Mouse (Mus musculus) kidney, adult 8-10 months (tissue): ENCODE measurements around the gene Rras.

Source experiments
- DNase-seq, 2 experiments: peaks; one replicate each; pipeline ENCODE4 v3.0.0; 2022

Rras gene

GRCm38 (mm10) chr7:45017242-45018061 lies at the start of gene Rras:
Gene Rras (plus strand): TSS chr7:45017961.
- peak; percentile 94 to 99 for DNase-seq

DNA sequence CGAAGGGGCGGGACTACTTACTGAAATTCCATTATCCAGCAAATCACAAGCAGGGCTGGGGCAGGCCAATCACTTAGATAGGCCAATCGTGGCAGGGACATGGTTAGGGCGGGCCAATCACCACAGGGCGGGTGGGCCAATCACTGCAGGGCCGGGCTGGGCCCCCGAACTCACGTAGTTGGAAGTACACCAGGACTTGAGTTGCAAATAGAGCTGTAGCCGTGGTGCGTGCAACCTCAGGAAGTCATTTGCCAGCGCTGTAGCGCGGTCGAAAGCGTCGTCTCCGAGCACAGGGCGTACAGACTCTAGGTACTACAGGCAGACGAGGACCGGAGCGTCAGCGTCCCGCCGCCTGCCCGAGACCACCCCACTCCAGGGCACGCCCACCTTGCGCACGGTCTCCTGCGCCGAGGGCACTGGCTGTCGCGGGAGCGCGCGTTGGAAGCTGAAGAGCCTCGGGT lies 47.5 kb upstream of the Rras start:
- peak; percentile 85 to 86 for DNase-seq

- DNase-seq: no peak
These were observed 46.6 kb upstream of the Rras start for GRCm38 (mm10) chr7:44971142-44971541.

DNA sequence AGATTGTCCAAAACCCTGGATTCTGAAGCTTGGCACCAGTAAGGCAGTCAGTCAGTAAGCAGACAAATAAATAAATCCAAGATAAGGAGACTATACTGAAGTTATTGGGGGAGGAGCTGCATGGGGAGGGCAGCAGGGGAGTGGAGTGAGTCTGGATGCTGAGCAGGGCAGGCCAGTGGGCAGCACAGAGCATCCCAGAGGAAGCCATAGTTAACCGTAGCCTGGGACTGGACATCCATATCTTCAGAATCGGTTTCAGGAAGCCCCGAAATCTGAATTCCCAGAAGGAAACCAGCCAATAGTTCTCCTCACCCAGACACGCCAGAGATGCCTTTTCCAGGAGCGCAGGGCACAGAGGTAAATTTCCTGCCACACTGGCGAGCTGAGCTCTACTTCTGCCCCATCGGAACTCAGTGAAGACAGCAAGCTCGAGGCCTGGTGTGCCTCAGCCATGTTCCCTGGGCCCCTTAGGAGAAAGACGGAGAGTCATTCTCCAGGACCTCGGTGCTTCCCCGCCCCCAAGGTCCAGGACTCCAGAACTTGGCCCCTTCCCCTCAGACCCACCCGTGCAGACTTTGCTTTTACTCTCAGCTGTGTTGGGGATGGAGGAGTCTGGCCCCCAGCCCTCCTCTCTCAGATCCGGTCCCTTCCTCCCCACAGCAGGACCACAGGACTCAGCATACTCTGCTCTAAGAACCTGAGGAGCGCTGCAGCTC lies 44.2 kb upstream of the Rras start:
- DNase-seq: no peak

DNA sequence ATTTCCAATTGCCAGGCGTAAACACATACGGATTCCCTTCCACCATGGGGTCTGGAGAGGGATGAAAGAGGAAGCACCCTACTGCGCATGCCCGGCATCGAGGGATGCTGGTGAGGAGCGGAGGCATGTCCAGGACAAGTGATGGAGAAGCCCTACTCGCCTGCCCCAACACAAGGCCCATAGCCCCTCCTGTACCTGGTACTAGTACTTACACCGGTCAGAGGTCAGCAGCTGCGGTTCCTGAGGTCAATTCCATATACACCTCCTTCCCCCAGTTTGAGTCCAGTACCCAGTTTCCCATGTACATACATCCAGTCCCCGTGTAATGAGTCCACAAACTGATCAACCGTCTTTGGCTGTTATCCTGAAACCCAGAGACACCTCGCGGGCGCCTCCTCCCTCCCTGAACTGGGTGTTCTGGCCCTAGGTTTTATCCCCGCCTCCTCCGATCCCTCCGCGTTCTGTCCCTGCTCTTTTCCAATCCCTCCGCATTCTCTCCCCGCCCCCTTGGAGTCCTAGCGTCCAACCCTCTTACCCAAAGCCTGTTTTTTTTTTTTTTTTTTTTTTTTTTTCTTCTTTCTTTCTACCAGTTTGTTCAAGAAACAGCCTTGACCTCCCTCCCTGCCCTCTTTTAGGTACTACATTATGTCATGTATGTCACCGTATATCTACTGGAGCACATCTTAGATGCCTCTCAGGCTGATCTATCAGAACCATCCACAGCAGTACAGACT lies 43.2 kb upstream of the Rras start, which contains the start of gene Cpt1c:
Gene Cpt1c (minus strand): TSS at position 469 of the 734 bp plus-strand sequence.
- peak; percentile 66 to 67 for DNase-seq

DNA sequence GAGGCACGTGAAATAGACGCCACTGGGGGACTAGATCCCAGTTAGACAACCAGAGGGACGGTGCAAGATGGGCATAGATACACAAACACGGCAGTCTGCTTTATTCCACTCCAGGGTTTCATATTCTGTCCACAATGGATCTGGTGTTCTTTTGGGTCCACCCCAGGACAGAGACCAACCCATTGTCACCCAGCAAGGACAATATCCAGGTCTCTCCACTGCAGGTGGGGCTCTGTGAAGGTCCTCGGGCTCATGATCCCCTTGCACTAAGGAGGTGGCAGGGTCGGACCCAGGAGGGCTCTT lies 42.7 kb upstream of the Rras start:
- DNase-seq: no peak

DNA sequence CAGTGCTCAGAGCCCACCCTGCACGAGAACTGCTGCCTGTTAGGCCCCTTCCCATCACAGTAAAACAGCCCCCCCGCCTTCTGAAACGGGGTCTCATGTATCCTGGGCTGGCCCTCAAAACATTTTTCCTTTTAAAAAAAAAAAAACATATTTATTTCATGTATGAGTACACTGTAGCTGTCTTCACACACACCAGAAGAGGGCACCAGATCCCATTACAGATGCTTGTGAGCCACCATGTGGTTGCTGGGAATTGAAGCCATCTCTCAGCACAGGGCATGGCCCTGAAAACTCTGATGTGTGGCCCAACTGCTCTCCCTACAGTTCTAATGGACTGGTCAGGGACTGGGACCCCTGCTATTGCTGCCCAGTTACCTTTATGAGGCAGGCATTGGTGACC lies 39.5 kb upstream of the Rras start:
- DNase-seq: no peak

DNA sequence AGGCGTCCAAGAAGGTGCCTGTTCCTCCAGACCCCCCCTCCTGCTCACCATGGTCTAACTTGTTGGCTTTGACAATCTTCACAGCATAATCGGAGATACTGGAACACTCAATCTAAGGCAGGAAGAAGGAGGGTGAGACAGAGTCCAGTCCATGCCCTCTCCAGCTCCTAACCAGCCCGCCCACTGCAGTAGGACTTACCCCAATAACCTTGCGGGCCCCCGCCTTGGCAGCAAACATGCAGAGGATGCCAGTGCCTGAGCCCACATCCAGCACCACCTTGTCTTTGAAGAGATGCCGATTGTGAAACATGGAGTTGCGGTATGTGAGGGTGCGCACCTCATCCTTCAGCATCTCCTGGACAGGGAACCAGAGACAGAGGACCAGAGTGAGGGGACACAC lies 36.2 kb upstream of the Rras start:
- DNase-seq: no peak

GRCm38 (mm10) chr7:44983085-44983484 lies 34.7 kb upstream of the Rras start:
- DNase-seq: peak; percentile 75 to 91

GRCm38 (mm10) chr7:44983944-44984832 lies 33.6 kb upstream of the Rras start:
- no peak for DNase-seq

- DNase-seq: no peak
These were observed 33.0 kb upstream of the Rras start for GRCm38 (mm10) chr7:44984833-44985164.

DNA sequence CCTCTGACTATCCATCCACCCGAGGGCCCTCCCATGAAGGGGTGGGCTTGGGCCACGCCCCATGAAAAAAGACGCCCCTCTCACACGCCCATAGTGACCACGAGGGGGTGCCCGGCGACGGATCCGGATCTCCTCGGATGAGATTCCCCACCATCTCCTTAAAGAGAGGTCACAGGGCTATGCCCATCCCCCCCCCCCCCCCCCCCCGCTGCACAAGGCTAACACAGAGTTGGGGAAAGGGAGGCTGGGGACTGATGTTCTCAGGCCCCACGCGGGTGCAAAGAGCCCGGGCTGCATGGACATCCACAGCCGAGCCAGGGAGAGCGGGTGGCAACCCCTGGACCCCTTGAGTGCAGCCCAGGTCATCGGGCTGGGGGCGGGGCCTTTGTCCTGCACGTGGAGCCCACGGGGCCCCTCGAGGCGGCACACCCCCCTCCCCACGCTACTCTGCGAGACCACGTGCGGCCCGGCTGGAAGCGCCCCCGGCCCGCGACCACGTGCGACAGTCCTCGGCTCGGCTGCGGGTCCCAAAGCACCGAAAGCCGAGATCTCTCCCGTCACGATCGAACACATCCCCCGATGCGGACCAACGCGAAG lies 32.1 kb upstream of the Rras start:
- peak; percentile 60 to 64 for DNase-seq

GRCm38 (mm10) chr7:44986192-44986878 lies 31.4 kb upstream of the Rras start, which contains the start of gene Prmt1:
Gene Prmt1 (minus strand): TSS chr7:44986568.
- DNase-seq: peak; percentile 99 to 100

GRCm38 (mm10) chr7:44986879-44987718 lies 30.7 kb upstream of the Rras start:
- DNase-seq: no peak

GRCm38 (mm10) chr7:44996672-44997071 lies 21.1 kb upstream of the Rras start:
- no peak for DNase-seq

GRCm38 (mm10) chr7:44997231-44997939 lies 20.4 kb upstream of the Rras start, which contains the start of gene Irf3:
Gene Irf3 (plus strand): TSS chr7:44997648.
- peak; percentile 96 to 97 for DNase-seq

DNA sequence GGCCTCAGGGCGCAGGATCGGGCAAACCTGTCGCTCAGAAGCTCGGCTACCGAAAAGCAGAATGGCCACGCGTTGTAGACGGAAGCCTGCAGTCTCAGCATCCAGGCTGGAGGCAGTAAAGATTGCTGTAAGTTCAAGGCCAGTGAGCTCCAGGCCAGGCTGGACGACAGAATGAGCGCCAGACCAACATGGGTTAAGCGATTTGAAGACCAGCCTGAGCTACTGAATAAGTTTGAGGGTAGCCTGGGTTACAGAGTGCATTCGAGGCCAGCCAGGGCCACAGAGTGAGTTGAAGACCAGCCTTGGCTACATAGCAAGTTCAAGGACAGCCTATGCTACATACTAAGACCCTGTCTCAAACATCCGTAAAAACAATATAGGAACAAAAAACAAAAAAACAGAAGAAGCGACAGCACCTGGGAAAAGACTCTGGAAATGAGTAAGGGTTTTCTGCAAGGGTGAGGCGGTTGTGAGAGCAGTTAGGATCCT lies 19.8 kb upstream of the Rras start:
- DNase-seq: no peak

GRCm38 (mm10) chr7:44998501-44998955 lies 19.2 kb upstream of the Rras start, which contains the start of gene Bcl2l12:
Gene Bcl2l12 (minus strand): TSS chr7:44998712.
- DNase-seq: peak; percentile 78 to 86

DNA sequence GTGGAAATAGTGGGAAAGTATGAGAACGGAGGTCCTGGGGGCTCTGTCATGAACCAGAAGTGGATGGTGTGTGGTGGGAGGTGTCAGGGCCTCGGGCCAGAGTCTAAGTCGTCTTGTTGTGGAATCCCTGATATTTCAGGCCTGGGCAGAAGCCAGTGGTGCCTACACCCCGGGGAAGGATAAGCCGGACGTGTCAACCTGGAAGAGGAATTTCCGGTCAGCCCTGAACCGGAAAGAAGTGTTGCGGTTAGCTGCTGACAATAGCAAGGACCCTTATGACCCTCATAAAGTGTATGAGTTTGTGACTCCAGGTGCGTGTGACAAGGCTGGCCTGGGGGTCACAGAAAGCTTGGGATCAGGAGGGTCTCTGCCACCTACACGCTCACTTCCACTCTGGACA lies 18.0 kb upstream of the Rras start:
- peak in 1 of 2 experiments; percentile 57 for DNase-seq
